Mouse (Mus musculus) heart, embryonic 14.5 days (tissue): ENCODE results near the gene Kcnab1. TPM values are rescaled to one million over a fixed set of nuclear protein-coding genes. Genes with fewer than 3 reads are reported as not detected.

Experiments
- ATAC-seq: fragments of 200-750 bp; cut with Nextera tagmentation; 2 replicates; pipeline ENCODE4 v1.8.0; 2017; ENCODE audit warnings: low read depth, moderate TSS enrichment; ENCODE audit not compliant: insufficient number of reproducible peaks, insufficient read depth, low FRiP score
- H3K27ac ChIP-seq, 2 experiments: fragments of 200-500 bp in 1 of 2; fragments of 300-500 bp in 1 of 2; sonication (generic) in 1 of 2; replicated peaks in 1 of 2; 2 replicates each; pipeline ENCODE4 v1.5.1; 2012 to 2014; ENCODE audit warnings: low read depth in 2 of 2, low read length in 2 of 2, control low read depth in 1 of 2, mild to moderate bottlenecking in 1 of 2, mixed read lengths in 1 of 2; ENCODE audit not compliant: control insufficient read depth in 1 of 2, insufficient read depth in 1 of 2
- H3K27me3 ChIP-seq: fragments of 300-500 bp; sonication (generic); 2 replicates; pipeline ENCODE4 v1.6.1; 2014; ENCODE audit warnings: mild to moderate bottlenecking, low read length, control low read depth; ENCODE audit not compliant: control insufficient read depth, insufficient read depth
- H3K36me3 ChIP-seq: fragments of 300-500 bp; sonication (generic); 2 replicates; pipeline ENCODE4 v1.6.1; 2014; ENCODE audit warnings: mild to moderate bottlenecking, control low read depth, low read length, mixed read lengths; ENCODE audit not compliant: control insufficient read depth, insufficient read depth
- H3K4me1 ChIP-seq, 2 experiments: fragments of 200-500 bp in 1 of 2; fragments of 300-500 bp in 1 of 2; sonication (generic) in 1 of 2; 2 replicates each; pipeline ENCODE4 v1.6.1; 2012 to 2014; ENCODE audit warnings: low read length in 2 of 2, control low read depth in 1 of 2, mixed read lengths in 1 of 2; ENCODE audit not compliant: control insufficient read depth in 2 of 2, insufficient read depth in 2 of 2
- H3K4me2 ChIP-seq: fragments of 300-500 bp; sonication (generic); 2 replicates; pipeline ENCODE4 v1.6.1; 2014; ENCODE audit warnings: mild to moderate bottlenecking, low read length
- H3K4me3 ChIP-seq, 2 experiments: fragments of 200-500 bp in 1 of 2; fragments of 300-500 bp in 1 of 2; sonication (generic) in 1 of 2; 2 replicates each; pipeline ENCODE4 v1.5.1; 2012 to 2014; ENCODE audit warnings: low read length in 2 of 2, mild to moderate bottlenecking in 2 of 2, control low read depth in 1 of 2, low read depth in 1 of 2, moderate library complexity in 1 of 2; ENCODE audit not compliant: control insufficient read depth in 1 of 2, insufficient read depth in 1 of 2
- H3K9ac ChIP-seq: fragments of 300-500 bp; sonication (generic); 2 replicates; pipeline ENCODE4 v1.6.1; 2014; ENCODE audit warnings: mild to moderate bottlenecking, low read length
- H3K9me3 ChIP-seq: fragments of 300-500 bp; sonication (generic); 2 replicates; pipeline ENCODE4 v1.6.1; 2016; ENCODE audit warnings: low read length, control low read depth; ENCODE audit not compliant: control insufficient read depth
- WGBS: fragments of 180-500 bp; shearing (Covaris S2); extraction: QIAGEN DNeasy Blood & Tissue Kit; methylation state at CpG from one replicate; pipeline ENCODE4 v1.1.7; 2014; 5-methylcytosine and 5-hydroxymethylcytosine counted together
- polyA plus RNA-seq: library from polyadenylated mRNA; unstranded; fragments of >200 nt; fragmentation: Nextera tagmentation; extraction: Ambion mirVana; gene quantifications from 2 replicates; pipeline ENCODE4 v1.2.1, GENCODE M21; 2014

Kcnab1 gene
- 1.6 and 2.8 TPM in 2 replicates for polyA plus RNA-seq

GRCm38 (mm10) chr3:65108945-65109921 is at the start of gene Kcnab1:
Kcnab1 (plus strand) TSS chr3:65109384.
- Histone ChIP-seq H3K27ac (no peak within 1 kb of the TSS), H3K4me3 (peak within 1 kb of the TSS; percentile 44 to 48), H3K4me1 (peaks cover 6 to 11% of the 10 kb centered on the region in 2 experiments), H3K27me3 (no peaks in the 10 kb centered on the region), H3K36me3 (no peaks in the 10 kb centered on the region), H3K4me2 (peak within 1 kb of the TSS; percentile 82), H3K9ac (peak within 1 kb of the TSS; percentile 52), H3K9me3 (no peaks in the 10 kb centered on the region)
- under 1% methylated on average over 30 of the region's 30 CpGs for WGBS
- peak; percentile 35; the same call in 1 of the 2 replicates for ATAC-seq

- Histone ChIP-seq H3K9ac (no peak overlapping the region), H3K9me3 (no peaks in the 10 kb centered on the region), H3K27ac (no peak overlapping the region), H3K36me3 (no peaks in the 10 kb centered on the region), H3K4me2 (no peak overlapping the region), H3K4me1 (no peaks in the 10 kb centered on the region), H3K27me3 (no peaks in the 10 kb centered on the region), H3K4me3 (no peak overlapping the region)
- no peak for ATAC-seq
- 72% methylated on average over 2 of the region's 2 CpGs for WGBS
Measured at GRCm38 (mm10) chr3:65088295-65088694, 20.9 kb upstream of the Kcnab1 start.

GRCm38 (mm10) chr3:65104117-65104516 is 5.1 kb upstream of the Kcnab1 start:
- H3K9ac ChIP-seq: no peak overlapping the region
- peaks cover 0 to 3% of the 10 kb centered on the region in 2 experiments; a peak in 1 of 4 replicates for H3K4me1 ChIP-seq
- H3K9me3 ChIP-seq: no peaks in the 10 kb centered on the region
- no peaks in the 10 kb centered on the region for H3K36me3 ChIP-seq
- WGBS: 71% methylated on average over 6 of the region's 6 CpGs
- no peak overlapping the region for H3K27ac ChIP-seq
- no peaks in the 10 kb centered on the region for H3K27me3 ChIP-seq
- no peak overlapping the region for H3K4me3 ChIP-seq
- H3K4me2 ChIP-seq: no peak overlapping the region
- no peak for ATAC-seq

- Histone ChIP-seq H3K4me1 (peaks cover 6 to 11% of the 10 kb centered on the region in 2 experiments), H3K4me3 (peak overlapping the region in 1 of 2 experiments; percentile 44; a peak in 1 of 4 replicates), H3K9ac (no peak overlapping the region), H3K36me3 (no peaks in the 10 kb centered on the region), H3K4me2 (peak overlapping the region; percentile 82), H3K27ac (no peak overlapping the region), H3K27me3 (no peaks in the 10 kb centered on the region), H3K9me3 (no peaks in the 10 kb centered on the region)
- WGBS: 77% methylated on average over 9 of the region's 9 CpGs
- no peak for ATAC-seq
Measured at GRCm38 (mm10) chr3:65110190-65110589, 1.0 kb downstream of the Kcnab1 start.

GRCm38 (mm10) chr3:65111176-65111575 is 2.0 kb downstream of the Kcnab1 start:
- no peak overlapping the region for H3K9ac ChIP-seq
- no peaks in the 10 kb centered on the region for H3K36me3 ChIP-seq
- peak; percentile 61; the same call in 1 of the 2 replicates for ATAC-seq
- 37% methylated on average over 2 of the region's 2 CpGs for WGBS
- H3K9me3 ChIP-seq: no peaks in the 10 kb centered on the region
- H3K27me3 ChIP-seq: no peaks in the 10 kb centered on the region
- H3K4me1 ChIP-seq: peaks cover 6 to 11% of the 10 kb centered on the region in 2 experiments
- no peak overlapping the region for H3K27ac ChIP-seq
- H3K4me3 ChIP-seq: no peak overlapping the region
- no peak overlapping the region for H3K4me2 ChIP-seq

- Histone ChIP-seq H3K36me3 (no peaks in the 10 kb centered on the region), H3K4me2 (no peak overlapping the region), H3K9ac (no peak overlapping the region), H3K4me3 (no peak overlapping the region), H3K9me3 (no peaks in the 10 kb centered on the region), H3K27me3 (no peaks in the 10 kb centered on the region), H3K4me1 (peaks cover 3 to 11% of the 10 kb centered on the region in 2 experiments), H3K27ac (no peak overlapping the region)
- WGBS: 94% methylated on average over 6 of the region's 6 CpGs
- no peak for ATAC-seq
Measured at GRCm38 (mm10) chr3:65115164-65115563, 6.0 kb downstream of the Kcnab1 start.

GRCm38 (mm10) chr3:65116958-65117357 is 7.8 kb downstream of the Kcnab1 start:
- H3K9me3 ChIP-seq: no peaks in the 10 kb centered on the region
- H3K4me1 ChIP-seq: no peaks in the 10 kb centered on the region
- no peak overlapping the region for H3K4me2 ChIP-seq
- WGBS: 73% methylated on average over 3 of the region's 3 CpGs
- no peaks in the 10 kb centered on the region for H3K36me3 ChIP-seq
- ATAC-seq: no peak
- H3K27me3 ChIP-seq: no peaks in the 10 kb centered on the region
- no peak overlapping the region for H3K9ac ChIP-seq
- H3K27ac ChIP-seq: no peak overlapping the region
- no peak overlapping the region for H3K4me3 ChIP-seq
